Mouse (Mus musculus) hindbrain, embryonic 15.5 days (tissue): Measurements from ENCODE around the gene Siglecf. TPM values are rescaled to one million over a fixed set of nuclear protein-coding genes. Genes with fewer than 3 reads are reported as not detected.

Experiments
- ATAC-seq: fragments of 200-750 bp; cut with Nextera tagmentation; 2 replicates; pipeline ENCODE4 v1.8.0; 2017; ENCODE audit warnings: low read depth, moderate number of reproducible peaks, moderate TSS enrichment; ENCODE audit not compliant: low FRiP score
- H3K27ac ChIP-seq: fragments of 300-500 bp; sonication (generic); replicated peaks from 2 replicates; pipeline ENCODE4 v1.5.1; 2015; ENCODE audit warnings: mild to moderate bottlenecking, inconsistent platforms
- H3K27me3 ChIP-seq: fragments of 300-500 bp; sonication (generic); 2 replicates; pipeline ENCODE4 v1.6.1; 2015; ENCODE audit warnings: control low read depth, inconsistent platforms
- H3K36me3 ChIP-seq: fragments of 300-500 bp; sonication (generic); 2 replicates; pipeline ENCODE4 v1.6.1; 2015; ENCODE audit warnings: control low read depth, inconsistent platforms
- H3K4me1 ChIP-seq: fragments of 300-500 bp; sonication (generic); replicated peaks from 2 replicates; pipeline ENCODE4 v1.6.1; 2015; ENCODE audit warnings: control low read depth, inconsistent platforms
- H3K4me2 ChIP-seq: fragments of 300-500 bp; sonication (generic); 2 replicates; pipeline ENCODE4 v1.6.1; 2015; ENCODE audit warnings: moderate library complexity, mild to moderate bottlenecking, inconsistent platforms
- H3K4me3 ChIP-seq: fragments of 300-500 bp; sonication (generic); 2 replicates; pipeline ENCODE4 v1.5.1; 2015; ENCODE audit warnings: mild to moderate bottlenecking, inconsistent platforms
- H3K9ac ChIP-seq: fragments of 300-500 bp; sonication (generic); 2 replicates; pipeline ENCODE4 v1.6.1; 2015; ENCODE audit warnings: inconsistent platforms
- H3K9me3 ChIP-seq: fragments of 300-500 bp; sonication (generic); 2 replicates; pipeline ENCODE4 v1.6.1; 2016; ENCODE audit warnings: control low read depth, inconsistent platforms
- WGBS: fragments of 180-500 bp; shearing (Covaris S2); methylation state at CpG from one replicate; pipeline ENCODE4 v1.1.7; 2015; 5-methylcytosine and 5-hydroxymethylcytosine counted together
- polyA plus RNA-seq: library from polyadenylated mRNA; unstranded; fragments of >200 nt; fragmentation: Nextera tagmentation; extraction: Ambion mirVana; gene quantifications from 2 replicates; pipeline ENCODE4 v1.2.1, GENCODE M21; 2015

The Siglecf gene
- polyA plus RNA-seq, 1 experiment from 2014 or later, result 0.30 TPM

DNA sequence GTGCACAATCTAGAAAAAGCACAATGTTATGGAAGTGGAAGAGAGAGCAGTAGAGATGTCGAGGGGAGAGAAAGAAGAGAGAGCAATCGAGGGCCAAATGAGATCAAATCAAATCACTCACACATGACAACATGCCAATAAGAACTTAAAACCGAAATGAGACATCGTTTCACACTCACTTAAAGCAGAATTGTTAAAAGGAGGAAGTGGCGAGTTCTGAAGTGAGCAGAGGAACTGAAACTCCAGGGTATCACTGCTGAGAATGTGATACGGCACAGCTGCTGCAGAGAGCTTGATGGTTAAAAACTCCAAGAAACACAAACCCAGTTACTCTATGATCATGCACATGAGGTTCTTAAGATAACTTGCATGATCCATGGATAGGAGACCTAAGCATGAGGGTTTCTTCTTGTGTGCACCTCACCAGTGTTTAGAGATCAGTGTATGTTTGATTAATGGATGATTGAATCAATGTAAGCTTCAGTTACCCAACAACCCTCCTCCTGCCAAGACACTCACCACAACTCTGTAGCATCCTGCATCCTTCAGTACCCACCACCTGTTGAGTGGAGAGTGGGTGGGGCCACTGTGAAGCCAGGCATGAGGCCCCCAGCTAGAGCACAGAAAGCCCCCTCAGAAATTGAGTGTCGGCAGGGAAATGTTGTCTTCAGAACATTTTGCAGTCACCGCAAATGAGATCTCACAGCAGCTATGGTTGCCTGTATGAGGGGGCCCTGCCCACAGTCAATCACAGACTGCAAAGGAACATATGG, 41.4 kb downstream of the Siglecf start:
- Histone ChIP-seq H3K27me3 (no peaks in the 10 kb centered on the region), H3K27ac (no peak overlapping the region), H3K9me3 (0 out of 2 replicates have a peak, but pooled peaks cover 4% of the 10 kb centered on the region), H3K4me3 (no peak overlapping the region), H3K4me2 (no peak overlapping the region), H3K9ac (no peak overlapping the region), H3K36me3 (no peaks in the 10 kb centered on the region), H3K4me1 (no peaks in the 10 kb centered on the region)
- 85% methylated on average over 8 of the region's 8 CpGs for WGBS
- ATAC-seq, result no peak

DNA sequence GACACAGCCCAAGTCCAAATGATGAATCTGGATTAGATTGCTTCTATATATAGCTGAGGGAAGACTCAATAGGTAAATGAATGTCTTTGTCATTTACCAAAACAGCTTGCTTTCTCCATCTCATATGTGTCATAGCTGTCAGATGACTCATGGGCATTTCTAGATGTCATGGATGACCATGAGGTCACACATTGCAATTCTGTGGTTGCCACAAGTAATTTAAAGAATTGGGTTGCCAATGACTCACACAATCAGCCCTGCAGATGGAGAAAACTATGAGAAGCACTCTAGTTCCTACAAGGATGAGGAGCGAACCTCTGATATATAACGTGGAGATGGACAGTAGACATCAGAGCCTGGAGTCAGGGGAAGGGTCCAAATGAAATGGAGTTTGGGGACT, 48.4 kb downstream of the Siglecf start:
- Histone ChIP-seq H3K27me3 (no peaks in the 10 kb centered on the region), H3K4me1 (no peaks in the 10 kb centered on the region), H3K27ac (no peak overlapping the region), H3K4me3 (no peak overlapping the region), H3K9ac (no peak overlapping the region), H3K36me3 (no peaks in the 10 kb centered on the region), H3K9me3 (no peaks in the 10 kb centered on the region), H3K4me2 (no peak overlapping the region)
- no peak for ATAC-seq
- WGBS, result 87% methylated on average over 2 of the region's 2 CpGs

DNA sequence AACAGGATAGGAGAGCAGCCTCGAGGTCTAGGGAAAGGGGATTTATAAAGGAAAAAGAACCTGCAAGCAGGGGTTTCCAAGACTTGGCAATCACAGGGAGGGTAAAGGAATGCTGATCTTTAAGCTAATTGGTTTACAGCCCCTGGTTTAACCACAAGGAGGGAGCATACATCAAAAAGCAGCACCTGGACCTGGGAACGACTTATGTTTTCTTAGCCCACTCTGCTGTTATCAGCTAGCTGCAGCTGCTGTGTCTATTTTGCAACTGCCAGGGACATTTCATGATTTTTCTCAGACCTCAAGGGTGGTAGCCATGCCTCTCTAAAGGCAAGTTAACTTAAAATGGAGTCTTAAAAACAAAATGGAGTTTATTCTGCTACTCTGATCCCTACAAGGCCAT, 51.6 kb downstream of the Siglecf start:
- no peaks in the 10 kb centered on the region for H3K36me3 ChIP-seq
- no peaks in the 10 kb centered on the region for H3K4me1 ChIP-seq
- H3K9me3 ChIP-seq, result no peaks in the 10 kb centered on the region
- no peak overlapping the region for H3K9ac ChIP-seq
- no peak for ATAC-seq
- H3K27me3 ChIP-seq, result no peaks in the 10 kb centered on the region
- WGBS, result 46% methylated on average over 2 of the region's 2 CpGs
- no peak overlapping the region for H3K4me3 ChIP-seq
- H3K4me2 ChIP-seq, result no peak overlapping the region
- H3K27ac ChIP-seq, result no peak overlapping the region

DNA sequence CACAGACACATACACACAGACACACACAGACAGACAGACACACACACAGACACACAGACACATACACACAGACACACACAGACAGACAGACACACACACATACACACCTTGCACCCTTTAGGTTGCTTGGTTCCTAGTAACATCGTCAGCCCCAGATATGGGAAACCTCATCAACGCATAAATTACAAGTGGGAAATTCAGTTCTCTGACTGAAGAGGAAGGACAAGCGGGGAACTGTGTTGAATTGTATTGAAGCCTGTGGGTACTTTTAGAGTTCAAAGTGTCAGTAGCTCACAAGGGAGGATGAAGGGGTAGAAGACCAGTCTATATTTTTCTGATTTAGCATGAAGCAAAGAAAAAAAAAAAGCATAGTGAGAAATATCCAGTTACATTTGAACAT, 56.4 kb downstream of the Siglecf start:
- Histone ChIP-seq H3K4me3 (no peak overlapping the region), H3K27ac (no peak overlapping the region), H3K36me3 (no peaks in the 10 kb centered on the region), H3K9me3 (no peaks in the 10 kb centered on the region), H3K4me1 (no peaks in the 10 kb centered on the region), H3K4me2 (no peak overlapping the region), H3K9ac (no peak overlapping the region), H3K27me3 (no peaks in the 10 kb centered on the region)
- no peak for ATAC-seq
- WGBS, result 87% methylated on average over 3 of the region's 3 CpGs

DNA sequence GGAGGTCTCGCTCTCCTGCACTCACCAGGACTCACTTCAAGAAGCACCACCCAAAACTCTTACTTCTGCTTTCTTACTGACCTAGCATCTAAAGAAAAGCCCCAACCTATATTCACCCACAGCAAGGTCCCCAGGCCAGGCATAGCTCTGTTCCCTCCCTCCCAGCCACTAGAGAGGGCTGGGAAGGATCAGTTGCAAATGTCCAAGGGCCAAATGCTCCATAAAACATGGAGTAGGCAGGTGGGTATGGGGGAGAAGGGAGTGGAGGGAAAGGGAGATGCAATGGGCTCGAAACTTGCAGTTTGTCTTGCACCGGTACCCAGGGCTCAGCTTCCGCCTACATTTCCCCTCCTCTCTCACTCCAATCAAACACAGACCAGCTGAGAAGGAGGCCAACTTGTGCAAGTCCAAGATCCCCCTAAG, 57.0 kb downstream of the Siglecf start, which contains the start of gene Siglecg:
Gene Siglecg, plus strand, starts transcription at position 74 of the 423 bp plus-strand sequence.
- no peak for ATAC-seq
- Histone ChIP-seq H3K9me3 (no peaks in the 10 kb centered on the region), H3K4me1 (no peaks in the 10 kb centered on the region), H3K27me3 (no peaks in the 10 kb centered on the region), H3K27ac (no peak within 1 kb of the TSS), H3K4me2 (no peak within 1 kb of the TSS), H3K4me3 (no peak within 1 kb of the TSS), H3K36me3 (no peaks in the 10 kb centered on the region), H3K9ac (no peak within 1 kb of the TSS)
- WGBS, result 81% methylated on average over 4 of the region's 4 CpGs

DNA sequence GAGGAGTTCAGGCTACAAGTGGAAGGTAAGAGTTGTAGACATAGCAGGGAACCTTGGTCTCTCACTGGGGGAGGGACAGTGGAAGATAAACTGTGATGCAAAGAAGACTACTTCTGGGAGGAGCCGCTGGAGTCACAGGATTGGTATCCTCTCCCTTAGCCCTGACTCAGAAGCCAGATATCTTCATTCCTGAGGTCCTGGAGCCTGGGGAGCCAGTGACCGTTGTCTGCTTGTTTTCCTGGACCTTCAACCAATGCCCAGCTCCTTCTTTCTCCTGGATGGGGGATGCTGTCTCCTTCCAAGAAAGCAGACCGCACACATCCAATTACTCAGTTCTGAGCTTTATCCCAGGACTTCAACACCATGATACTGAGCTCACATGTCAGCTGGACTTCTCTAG, 57.9 kb downstream of the Siglecf start:
- 86% methylated on average over 3 of the region's 3 CpGs for WGBS
- Histone ChIP-seq H3K27ac (no peak overlapping the region), H3K9me3 (no peaks in the 10 kb centered on the region), H3K9ac (no peak overlapping the region), H3K4me3 (no peak overlapping the region), H3K4me1 (no peaks in the 10 kb centered on the region), H3K36me3 (no peaks in the 10 kb centered on the region), H3K27me3 (no peaks in the 10 kb centered on the region), H3K4me2 (no peak overlapping the region)
- ATAC-seq, result no peak

Other genes starting within 250 kb of the Siglecf start
- not detected in 2 replicates for gene Zfp936, start 237.1 kb upstream of the Siglecf start, polyA plus RNA-seq
- 18.8 and 21.0 TPM in 2 replicates for gene Zfp715, start 38.0 kb upstream of the Siglecf start, polyA plus RNA-seq
- gene Siglecg, start 56.9 kb downstream of the Siglecf start, polyA plus RNA-seq, result 0.14 TPM in 1 of 2 replicates, not detected in the other
- gene Lim2, start 76.3 kb downstream of the Siglecf start, polyA plus RNA-seq, result not detected in 2 replicates
- gene Nkg7, start 85.7 kb downstream of the Siglecf start, polyA plus RNA-seq, result not detected in 2 replicates
- gene Cldnd2, start 89.4 kb downstream of the Siglecf start, polyA plus RNA-seq, result not detected in 2 replicates
- gene Etfb, start 92.7 kb downstream of the Siglecf start, polyA plus RNA-seq, result 129 and 138 TPM in 2 replicates
- 0.41 TPM in 1 of 2 replicates, not detected in the other for gene Gm45233, start 92.8 kb downstream of the Siglecf start, polyA plus RNA-seq
- 21.0 and 21.4 TPM in 2 replicates for gene Vsig10l, start 111.8 kb downstream of the Siglecf start, polyA plus RNA-seq
- 9.6 and 10.7 TPM in 2 replicates for gene Iglon5, start 138.7 kb downstream of the Siglecf start, polyA plus RNA-seq
- gene 4931406B18Rik, start 154.6 kb downstream of the Siglecf start, polyA plus RNA-seq, result 0.12 TPM in 1 of 2 replicates, not detected in the other
- 1.6 and 1.7 TPM in 2 replicates for gene Cd33, start 193.1 kb downstream of the Siglecf start, polyA plus RNA-seq
- gene Zfp658, start 210.9 kb downstream of the Siglecf start, polyA plus RNA-seq, result 7.3 and 8.5 TPM in 2 replicates
- gene Zfp719, start 228.3 kb downstream of the Siglecf start, polyA plus RNA-seq, result 14.2 and 14.8 TPM in 2 replicates